Mouse (Mus musculus): ENCODE results near the gene Arhgap15. TPM values are rescaled to one million over a fixed set of nuclear protein-coding genes. Genes with fewer than 3 reads are reported as not detected.
A peak's percentile ranks its signal among the peaks of the same experiment; 100 is the strongest.

Arhgap15 gene
- polyA plus RNA-seq, 1 experiment from 2014 or later, result 0.35 TPM

DNA sequence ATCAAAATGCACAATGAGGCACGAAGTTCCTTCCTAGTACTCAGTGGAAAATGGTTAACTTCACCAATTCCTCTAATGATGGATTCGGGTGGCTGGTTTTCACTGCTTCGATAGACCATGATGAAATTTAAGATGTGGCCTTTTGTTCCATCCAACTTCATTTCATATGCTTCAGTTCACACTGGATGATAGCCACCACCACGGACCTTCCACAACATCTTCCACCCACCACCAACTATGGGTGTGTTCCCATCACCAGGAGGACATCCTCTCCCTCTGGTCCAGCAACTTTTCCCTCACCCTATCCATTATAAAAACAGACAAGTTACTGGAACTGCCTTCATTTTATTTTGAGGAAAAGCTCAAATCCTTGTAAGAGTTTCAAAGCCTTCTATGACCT, 506.7 kb downstream of the Arhgap15 start:
- Histone ChIP-seq H3K27ac (replicated peaks; ENCODE audit: low read depth, low read length) (no peak overlapping the region), H3K9me3 (replicated peaks; ENCODE audit: control insufficient read depth, low read length) (no peaks in the 10 kb centered on the region), H3K36me3 (replicated peaks; ENCODE audit: control insufficient read depth, insufficient read depth, low read depth, low read length) (no peaks in the 10 kb centered on the region), H3K4me1 (ENCODE audit: control insufficient read depth, insufficient read depth, low read length) (no peaks in the 10 kb centered on the region), H3K4me3 (ENCODE audit: low read depth, low read length) (no peak overlapping the region), H3K9ac (replicated peaks; ENCODE audit: low read length) (no peak overlapping the region), H3K27me3 (ENCODE audit: control insufficient read depth, insufficient read depth, low read length) (no peaks in the 10 kb centered on the region), H3K4me2 (ENCODE audit: low read depth, low read length) (no peak overlapping the region)
- WGBS, result 69% methylated on average over 4 of the region's 4 CpGs
- no peak for DNase-seq (ENCODE audit: low spot score)
- ATAC-seq (replicated peaks; ENCODE audit: insufficient number of reproducible peaks, low FRiP score, low TSS enrichment, low read depth), result no peak

DNA sequence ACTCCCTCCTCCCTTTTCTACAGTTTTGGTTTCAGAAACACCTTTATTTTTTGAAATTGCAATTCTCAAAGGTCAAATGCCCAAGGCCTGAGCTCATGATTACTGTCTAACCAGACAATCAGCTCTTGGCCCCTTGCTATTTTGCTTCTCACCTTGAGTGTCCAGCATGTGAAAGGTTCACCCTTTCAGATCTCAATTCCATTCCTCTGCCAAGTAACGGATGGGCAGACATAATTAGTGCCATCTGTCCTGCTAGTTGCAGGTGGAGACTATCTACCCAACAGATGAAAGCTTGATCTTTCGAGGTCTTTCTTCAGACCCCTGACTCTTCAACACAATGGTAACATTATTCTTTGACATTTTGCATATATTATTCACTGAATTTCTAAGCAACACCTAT, 509.3 kb downstream of the Arhgap15 start:
- Histone ChIP-seq H3K4me1 (ENCODE audit: control insufficient read depth, insufficient read depth, low read length) (no peaks in the 10 kb centered on the region), H3K9ac (replicated peaks; ENCODE audit: low read length) (no peak overlapping the region), H3K9me3 (replicated peaks; ENCODE audit: control insufficient read depth, low read length) (no peaks in the 10 kb centered on the region), H3K36me3 (replicated peaks; ENCODE audit: control insufficient read depth, insufficient read depth, low read depth, low read length) (no peaks in the 10 kb centered on the region), H3K27ac (replicated peaks; ENCODE audit: low read depth, low read length) (no peak overlapping the region), H3K4me2 (ENCODE audit: low read depth, low read length) (no peak overlapping the region), H3K4me3 (ENCODE audit: low read depth, low read length) (no peak overlapping the region), H3K27me3 (ENCODE audit: control insufficient read depth, insufficient read depth, low read length) (no peaks in the 10 kb centered on the region)
- 55% methylated on average over 2 of the region's 2 CpGs for WGBS
- DNase-seq (ENCODE audit: low spot score), result no peak
- no peak for ATAC-seq (replicated peaks; ENCODE audit: insufficient number of reproducible peaks, low FRiP score, low TSS enrichment, low read depth)

DNA sequence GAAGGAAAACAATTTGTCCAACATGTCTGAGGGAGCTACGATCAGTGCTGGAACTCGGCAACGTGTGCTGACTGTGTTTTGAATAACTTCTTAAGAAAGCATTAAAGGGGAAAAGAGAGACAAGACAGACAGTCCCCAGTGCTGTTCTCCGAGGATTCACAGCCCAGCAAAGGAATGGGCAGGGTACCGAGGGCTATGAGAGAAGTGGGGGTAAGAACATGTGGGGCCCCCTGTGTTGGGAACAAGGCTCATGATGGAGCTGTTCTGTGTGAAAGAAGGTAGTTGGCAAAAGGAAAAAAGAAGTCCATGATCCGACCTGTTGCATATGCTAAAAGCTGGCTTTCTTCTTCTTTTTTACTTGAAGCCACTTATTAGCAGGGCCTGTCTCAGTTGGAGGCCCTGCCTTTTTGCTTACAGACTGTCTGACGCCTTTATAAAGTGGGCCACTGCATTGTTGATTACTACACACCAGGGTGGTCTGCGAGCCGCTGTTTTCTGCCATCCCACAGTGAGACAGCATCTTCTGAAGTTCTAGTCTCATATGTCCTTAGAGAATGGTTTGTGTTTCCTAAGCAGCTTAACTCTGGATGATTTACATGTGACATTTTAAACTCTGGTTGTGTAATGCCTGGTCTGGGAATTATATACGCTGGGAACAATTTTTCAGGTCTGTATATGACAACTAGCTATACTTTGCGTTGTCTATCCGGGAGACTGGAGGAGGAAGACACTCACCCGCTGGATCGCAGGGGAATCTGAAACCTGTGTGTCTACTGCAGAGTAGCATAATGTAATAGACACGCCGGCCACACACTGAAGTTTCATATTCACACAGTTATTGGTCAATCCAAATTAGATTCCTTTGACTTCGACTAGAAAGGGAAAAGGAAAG, 523.1 kb downstream of the Arhgap15 start:
- no peak overlapping the region for H3K4me2 ChIP-seq (ENCODE audit: low read depth, low read length)
- no peak overlapping the region for H3K9ac ChIP-seq (replicated peaks; ENCODE audit: low read length)
- H3K4me1 ChIP-seq (ENCODE audit: control insufficient read depth, insufficient read depth, low read length), result no peaks in the 10 kb centered on the region
- no peak overlapping the region for H3K4me3 ChIP-seq (ENCODE audit: low read depth, low read length)
- H3K36me3 ChIP-seq (replicated peaks; ENCODE audit: control insufficient read depth, insufficient read depth, low read depth, low read length), result no peaks in the 10 kb centered on the region
- peak; percentile 29; the same call in 1 of the 2 replicates for ATAC-seq (replicated peaks; ENCODE audit: insufficient number of reproducible peaks, low FRiP score, low TSS enrichment, low read depth)
- H3K27ac ChIP-seq (replicated peaks; ENCODE audit: low read depth, low read length), result no peak overlapping the region
- peak; percentile 23 for DNase-seq (ENCODE audit: low spot score)
- WGBS, result 45% methylated on average over 17 of the region's 17 CpGs
- H3K9me3 ChIP-seq (replicated peaks; ENCODE audit: control insufficient read depth, low read length), result no peaks in the 10 kb centered on the region
- no peaks in the 10 kb centered on the region for H3K27me3 ChIP-seq (ENCODE audit: control insufficient read depth, insufficient read depth, low read length)

DNA sequence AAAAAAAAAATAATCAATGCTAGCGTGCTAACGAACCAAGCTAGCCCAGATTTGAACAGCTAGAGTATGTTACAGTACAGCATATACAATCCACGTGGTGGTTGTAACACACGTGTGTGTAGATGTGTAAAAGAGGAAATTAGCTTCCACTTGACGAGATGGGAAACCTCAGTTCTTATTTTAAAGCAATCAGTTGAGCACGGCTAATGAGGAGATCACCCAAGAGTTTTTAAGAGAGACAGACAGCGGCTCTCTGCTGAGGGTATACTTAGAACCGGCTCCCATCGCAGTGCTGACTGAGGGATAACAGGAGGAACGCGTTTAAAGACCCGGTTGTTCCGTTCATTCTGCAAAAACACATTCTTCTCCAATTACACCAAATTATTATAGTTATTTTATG, 524.0 kb downstream of the Arhgap15 start:
- 64% methylated on average over 13 of the region's 13 CpGs for WGBS
- Histone ChIP-seq H3K4me1 (ENCODE audit: control insufficient read depth, insufficient read depth, low read length) (no peaks in the 10 kb centered on the region), H3K9ac (replicated peaks; ENCODE audit: low read length) (no peak overlapping the region), H3K36me3 (replicated peaks; ENCODE audit: control insufficient read depth, insufficient read depth, low read depth, low read length) (no peaks in the 10 kb centered on the region), H3K27ac (replicated peaks; ENCODE audit: low read depth, low read length) (no peak overlapping the region), H3K4me2 (ENCODE audit: low read depth, low read length) (no peak overlapping the region), H3K27me3 (ENCODE audit: control insufficient read depth, insufficient read depth, low read length) (no peaks in the 10 kb centered on the region), H3K4me3 (ENCODE audit: low read depth, low read length) (no peak overlapping the region), H3K9me3 (replicated peaks; ENCODE audit: control insufficient read depth, low read length) (no peaks in the 10 kb centered on the region)
- ATAC-seq (replicated peaks; ENCODE audit: insufficient number of reproducible peaks, low FRiP score, low TSS enrichment, low read depth), result no peak
- DNase-seq (ENCODE audit: low spot score), result peak; percentile 4

DNA sequence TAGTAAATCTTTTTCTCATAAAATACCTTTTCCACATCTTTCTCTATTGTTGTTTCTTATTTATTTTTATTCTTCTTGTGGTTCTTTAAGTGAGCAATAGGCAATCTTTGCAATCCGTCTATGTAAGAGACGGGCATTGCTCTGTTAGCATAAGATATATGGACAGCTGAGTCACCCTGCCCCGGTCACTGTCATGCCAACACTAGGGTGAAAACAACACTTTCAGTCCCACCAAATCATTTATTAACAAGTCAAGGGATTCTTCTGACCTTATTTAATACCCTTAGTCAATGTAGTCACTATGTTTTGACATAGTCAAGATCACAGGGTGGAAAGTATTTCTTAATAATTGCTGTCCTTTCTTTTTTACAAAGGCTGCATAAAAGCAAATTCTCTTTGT, 525.8 kb downstream of the Arhgap15 start:
- no peak for DNase-seq (ENCODE audit: low spot score)
- H3K27ac ChIP-seq (replicated peaks; ENCODE audit: low read depth, low read length), result no peak overlapping the region
- no peaks in the 10 kb centered on the region for H3K9me3 ChIP-seq (replicated peaks; ENCODE audit: control insufficient read depth, low read length)
- H3K27me3 ChIP-seq (ENCODE audit: control insufficient read depth, insufficient read depth, low read length), result no peaks in the 10 kb centered on the region
- ATAC-seq (replicated peaks; ENCODE audit: insufficient number of reproducible peaks, low FRiP score, low TSS enrichment, low read depth), result no peak
- 90% methylated on average over 3 of the region's 3 CpGs for WGBS
- no peak overlapping the region for H3K9ac ChIP-seq (replicated peaks; ENCODE audit: low read length)
- no peaks in the 10 kb centered on the region for H3K36me3 ChIP-seq (replicated peaks; ENCODE audit: control insufficient read depth, insufficient read depth, low read depth, low read length)
- no peak overlapping the region for H3K4me2 ChIP-seq (ENCODE audit: low read depth, low read length)
- no peak overlapping the region for H3K4me3 ChIP-seq (ENCODE audit: low read depth, low read length)
- H3K4me1 ChIP-seq (ENCODE audit: control insufficient read depth, insufficient read depth, low read length), result no peaks in the 10 kb centered on the region

DNA sequence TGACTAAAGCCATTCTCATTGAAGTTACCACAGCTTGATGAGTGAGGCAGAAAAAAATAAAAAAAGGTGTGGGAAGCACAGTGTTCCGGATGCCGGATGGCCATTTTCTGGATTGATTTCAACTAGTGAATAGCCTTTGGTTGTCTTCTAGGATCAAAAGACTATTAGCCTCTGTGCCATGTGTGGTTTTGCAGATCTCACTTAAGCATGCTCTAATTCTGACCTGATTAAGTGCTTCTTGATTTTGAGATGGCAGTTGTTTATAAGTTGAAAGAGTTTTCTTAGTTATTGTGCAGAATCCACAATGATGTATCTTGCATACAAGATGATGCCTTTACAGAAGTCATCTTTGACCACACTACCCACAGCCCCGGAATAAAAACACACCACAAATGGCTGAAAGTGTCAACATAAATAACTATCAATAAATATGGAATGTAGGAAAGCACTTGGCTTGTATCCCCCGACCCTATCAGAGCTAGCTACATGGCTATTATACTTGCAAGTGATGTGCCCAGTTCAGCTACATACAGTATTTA, 537.6 kb downstream of the Arhgap15 start:
- Histone ChIP-seq H3K9ac (replicated peaks; ENCODE audit: low read length) (no peak overlapping the region), H3K27ac (replicated peaks; ENCODE audit: low read depth, low read length) (no peak overlapping the region), H3K27me3 (ENCODE audit: control insufficient read depth, insufficient read depth, low read length) (no peaks in the 10 kb centered on the region), H3K4me3 (ENCODE audit: low read depth, low read length) (no peak overlapping the region), H3K4me2 (ENCODE audit: low read depth, low read length) (no peak overlapping the region), H3K4me1 (ENCODE audit: control insufficient read depth, insufficient read depth, low read length) (no peaks in the 10 kb centered on the region), H3K36me3 (replicated peaks; ENCODE audit: control insufficient read depth, insufficient read depth, low read depth, low read length) (no peaks in the 10 kb centered on the region), H3K9me3 (replicated peaks; ENCODE audit: control insufficient read depth, low read length) (no peaks in the 10 kb centered on the region)
- DNase-seq (ENCODE audit: low spot score) (no peak), ATAC-seq (replicated peaks; ENCODE audit: insufficient number of reproducible peaks, low FRiP score, low TSS enrichment, low read depth) (no peak)
- WGBS, result 90% methylated on average over 4 of the region's 4 CpGs

DNA sequence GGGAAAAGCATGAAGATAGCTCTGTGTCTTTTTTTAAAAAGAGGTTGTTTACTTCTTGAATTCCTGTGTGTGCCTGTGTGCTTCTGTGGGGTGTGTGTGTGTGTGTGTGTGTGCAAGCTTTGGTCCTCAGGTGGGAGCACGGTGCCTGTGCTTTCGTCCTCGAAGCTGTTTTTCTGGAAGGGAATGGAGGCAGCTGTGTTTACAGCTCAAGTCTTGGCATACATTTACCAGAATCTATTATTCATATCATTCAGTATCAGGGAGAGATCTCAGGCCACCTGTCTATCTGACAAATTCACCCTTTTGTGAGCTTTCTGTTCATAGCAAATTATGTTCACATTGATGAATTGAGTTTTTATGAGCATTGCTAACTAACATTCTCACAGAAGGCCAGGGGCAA, 550.5 kb downstream of the Arhgap15 start:
- H3K4me1 ChIP-seq (ENCODE audit: control insufficient read depth, insufficient read depth, low read length), result no peaks in the 10 kb centered on the region

DNA sequence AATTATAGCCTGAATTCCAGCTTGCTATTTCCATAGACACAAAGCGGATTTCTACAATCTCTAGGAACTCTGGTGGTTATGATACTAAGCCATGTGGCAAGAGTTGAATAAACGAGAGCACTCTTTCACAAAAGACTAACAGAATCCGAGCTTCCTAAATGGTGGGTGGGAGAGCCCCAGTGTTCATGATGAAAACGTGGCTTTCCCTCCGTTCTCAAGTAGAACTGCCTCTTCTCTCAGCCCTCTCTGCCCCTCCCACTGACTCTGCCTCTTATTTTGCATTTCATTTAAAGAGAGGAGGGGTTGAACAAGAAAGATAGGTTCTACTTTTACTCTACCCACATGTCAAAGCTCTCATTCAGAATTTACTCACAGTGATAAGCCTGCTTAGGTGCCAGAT, 551.3 kb downstream of the Arhgap15 start:
- 49% methylated on average over 5 of the region's 5 CpGs for WGBS
- H3K4me3 ChIP-seq (ENCODE audit: low read depth, low read length), result no peak overlapping the region
- no peak overlapping the region for H3K9ac ChIP-seq (replicated peaks; ENCODE audit: low read length)
- no peak overlapping the region for H3K27ac ChIP-seq (replicated peaks; ENCODE audit: low read depth, low read length)
- H3K4me2 ChIP-seq (ENCODE audit: low read depth, low read length), result no peak overlapping the region
- DNase-seq (ENCODE audit: low spot score) (no peak), ATAC-seq (replicated peaks; ENCODE audit: insufficient number of reproducible peaks, low FRiP score, low TSS enrichment, low read depth) (no peak)
- no peaks in the 10 kb centered on the region for H3K27me3 ChIP-seq (ENCODE audit: control insufficient read depth, insufficient read depth, low read length)
- H3K36me3 ChIP-seq (replicated peaks; ENCODE audit: control insufficient read depth, insufficient read depth, low read depth, low read length), result no peaks in the 10 kb centered on the region
- H3K9me3 ChIP-seq (replicated peaks; ENCODE audit: control insufficient read depth, low read length), result no peaks in the 10 kb centered on the region
- H3K4me1 ChIP-seq (ENCODE audit: control insufficient read depth, insufficient read depth, low read length), result no peaks in the 10 kb centered on the region

More for the DNA sequence above, 550.5 kb downstream of the Arhgap15 start:
- H3K4me3 ChIP-seq (ENCODE audit: low read depth, low read length), result no peak overlapping the region
- H3K36me3 ChIP-seq (replicated peaks; ENCODE audit: control insufficient read depth, insufficient read depth, low read depth, low read length), result no peaks in the 10 kb centered on the region
- H3K4me2 ChIP-seq (ENCODE audit: low read depth, low read length), result no peak overlapping the region
- H3K27me3 ChIP-seq (ENCODE audit: control insufficient read depth, insufficient read depth, low read length), result no peaks in the 10 kb centered on the region
- DNase-seq (ENCODE audit: low spot score) (no peak), ATAC-seq (replicated peaks; ENCODE audit: insufficient number of reproducible peaks, low FRiP score, low TSS enrichment, low read depth) (no peak)
- H3K27ac ChIP-seq (replicated peaks; ENCODE audit: low read depth, low read length), result no peak overlapping the region
- no peak overlapping the region for H3K9ac ChIP-seq (replicated peaks; ENCODE audit: low read length)
- 80% methylated on average over 3 of the region's 3 CpGs for WGBS
- no peaks in the 10 kb centered on the region for H3K9me3 ChIP-seq (replicated peaks; ENCODE audit: control insufficient read depth, low read length)
